Mouse (Mus musculus) CD4-positive naive resting alpha-beta T cell, adult 76 days (primary cell): Measurements from ENCODE around the gene Pmis2. TPM values are rescaled to one million over a fixed set of nuclear protein-coding genes. Genes with fewer than 3 reads are reported as not detected.

ENCODE experiments used
- total RNA-seq: library from RNA; stranded (reverse); gene quantifications from one replicate; pipeline ENCODE4 v1.2.4, GENCODE M21; 2023

The Pmis2 gene
- total RNA-seq, result not detected

GRCm38 (mm10) chr7:30671480-30671879 is at the start of gene Pmis2:
Gene Pmis2 (minus strand): TSS chr7:30671605.

DNA sequence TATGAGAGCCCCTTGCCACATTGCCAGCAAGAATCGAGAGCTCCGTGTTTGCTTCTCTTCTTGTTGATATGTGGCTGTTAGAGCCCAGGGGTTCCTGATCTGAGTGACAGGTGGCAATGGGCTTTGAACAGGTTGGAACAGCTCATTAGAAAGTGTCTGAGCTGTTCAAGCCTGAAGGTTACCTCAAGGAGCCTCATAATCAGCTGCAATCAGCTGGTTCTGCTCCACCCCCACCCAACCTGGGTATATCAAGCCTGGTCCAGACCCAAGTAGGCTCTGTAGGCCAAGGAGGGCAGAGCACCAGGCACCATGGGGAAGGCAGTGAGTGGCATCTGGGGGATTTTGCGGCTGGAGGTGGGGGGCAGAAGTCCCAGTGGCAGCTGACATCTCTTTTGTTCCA is 40.5 kb upstream of the Pmis2 start, which contains the start of gene Atp4a:
Gene Atp4a (plus strand): TSS at position 268 of the 400 bp plus-strand sequence.

GRCm38 (mm10) chr7:30698589-30698988 is 27.2 kb upstream of the Pmis2 start, which contains the start of gene 2200002J24Rik:
Gene 2200002J24Rik (plus strand): TSS chr7:30698926.

GRCm38 (mm10) chr7:30664529-30665200 is 6.7 kb downstream of the Pmis2 start, which contains the start of gene Haus5:
Gene Haus5 (minus strand): TSS chr7:30664994.

DNA sequence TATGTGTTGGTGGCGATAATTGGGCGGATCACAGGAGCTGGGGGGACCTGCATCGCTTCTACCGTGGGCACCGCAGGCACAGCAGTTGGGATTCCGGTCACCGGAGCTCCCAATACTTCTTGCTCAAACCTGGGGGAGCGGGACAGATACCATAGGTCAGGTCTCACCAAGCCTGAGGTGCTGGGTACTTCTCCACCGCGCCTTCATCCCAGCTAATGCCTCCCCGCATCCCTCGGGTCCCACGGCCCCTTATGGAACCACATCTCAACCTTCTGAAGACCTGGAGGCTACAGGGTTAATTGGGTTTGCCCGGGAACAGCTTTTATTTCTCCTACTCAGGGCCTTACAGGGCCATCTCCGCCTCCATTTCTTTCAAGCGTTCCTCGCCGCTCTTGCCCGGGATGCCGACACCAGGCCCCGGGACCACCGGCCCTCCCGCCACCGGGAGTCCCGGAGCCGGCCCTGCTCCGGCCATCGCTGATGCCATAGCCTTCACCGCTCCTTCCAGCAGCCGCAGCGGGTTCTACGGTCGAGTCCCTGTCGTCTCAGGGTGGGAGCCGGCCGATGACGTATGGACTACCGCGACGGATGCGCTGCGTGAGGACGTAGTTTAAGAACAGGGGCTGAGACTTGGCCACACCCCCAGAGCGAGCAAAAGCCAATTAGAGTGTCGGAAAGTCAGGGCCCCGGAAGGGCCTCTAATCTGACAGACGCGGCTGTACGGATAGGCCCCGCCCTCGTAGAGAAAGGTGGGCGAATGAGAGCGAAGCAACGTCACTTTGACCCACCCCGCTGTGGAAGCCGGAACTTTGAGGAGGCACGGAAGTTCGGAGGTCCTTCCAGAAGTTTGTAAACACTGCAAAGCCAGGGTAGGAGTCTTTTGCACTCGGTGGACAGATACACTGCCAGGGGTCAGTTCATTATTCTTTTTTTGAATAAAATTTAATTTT is 21.5 kb downstream of the Pmis2 start, which contains the start of gene Rbm42:
Gene Rbm42 (minus strand): TSS at position 727 of the 950 bp plus-strand sequence.

DNA sequence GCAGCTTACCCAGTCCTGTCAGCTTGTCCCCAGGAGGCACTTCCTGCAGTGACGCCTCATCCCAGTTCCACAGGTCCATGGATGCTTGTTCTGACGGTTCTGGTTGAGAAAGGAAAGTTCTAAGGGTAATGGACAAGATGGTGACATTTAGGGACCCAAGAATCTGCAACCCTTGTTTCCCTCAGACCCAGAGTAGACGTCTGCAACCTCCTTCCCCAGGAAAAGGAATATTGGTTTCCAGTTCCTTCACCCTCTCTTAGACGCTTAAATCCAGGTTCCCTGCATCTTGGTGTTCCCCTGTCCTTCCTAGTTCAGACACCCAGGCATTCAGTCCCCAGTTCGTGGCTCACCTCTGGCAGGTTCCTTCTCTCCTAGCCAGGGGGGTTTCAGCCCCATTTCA is 35.7 kb downstream of the Pmis2 start, which contains the start of gene Etv2:
Gene Etv2 (minus strand): TSS at position 101 of the 400 bp plus-strand sequence.

GRCm38 (mm10) chr7:30625530-30626384 is 45.6 kb downstream of the Pmis2 start, which contains the start of gene Cox6b1:
Gene Cox6b1 (minus strand): TSS chr7:30626151.

Other genes starting within 250 kb of the Pmis2 start
- gene Nfkbid, start 249.9 kb downstream of the Pmis2 start, total RNA-seq, result 83.8 TPM
- 1.3 TPM for gene Aplp1, start 226.1 kb downstream of the Pmis2 start, total RNA-seq
- not detected for gene Kirrel2, start 213.9 kb downstream of the Pmis2 start, total RNA-seq
- 0.29 TPM for gene Nphs1, start 213.3 kb downstream of the Pmis2 start, total RNA-seq
- gene Prodh2, start 178.0 kb downstream of the Pmis2 start, total RNA-seq, result not detected
- gene Arhgap33, start 136.5 kb downstream of the Pmis2 start, total RNA-seq, result 5.4 TPM
- 1.5 TPM for gene Hspb6, start 119.4 kb downstream of the Pmis2 start, total RNA-seq
- gene Proser3, start 119.3 kb downstream of the Pmis2 start, total RNA-seq, result 8.9 TPM
- gene Lin37, start 111.8 kb downstream of the Pmis2 start, total RNA-seq, result 34.1 TPM
- gene U2af1l4, start 108.3 kb downstream of the Pmis2 start, total RNA-seq, result 62.4 TPM
- gene Gm49396, start 108.3 kb downstream of the Pmis2 start, total RNA-seq, result 24.2 TPM
- gene Psenen, start 108.0 kb downstream of the Pmis2 start, total RNA-seq, result 122 TPM
- 36.2 TPM for gene Igflr1, start 106.2 kb downstream of the Pmis2 start, total RNA-seq
- gene Kmt2b, start 82.9 kb downstream of the Pmis2 start, total RNA-seq, result 101 TPM
- not detected for gene Zbtb32, start 72.7 kb downstream of the Pmis2 start, total RNA-seq
- gene Upk1a, start 58.8 kb downstream of the Pmis2 start, total RNA-seq, result not detected
- 159 TPM for gene Cox6b1, start 45.5 kb downstream of the Pmis2 start, total RNA-seq
- gene Etv2, start 35.8 kb downstream of the Pmis2 start, total RNA-seq, result not detected
- gene Rbm42, start 21.3 kb downstream of the Pmis2 start, total RNA-seq, result 95.6 TPM
- 33.8 TPM for gene Haus5, start 6.6 kb downstream of the Pmis2 start, total RNA-seq
- not detected for gene 2200002J24Rik, start 27.3 kb upstream of the Pmis2 start, total RNA-seq
- not detected for gene Atp4a, start 40.6 kb upstream of the Pmis2 start, total RNA-seq
- 29.7 TPM for gene Tmem147, start 57.9 kb upstream of the Pmis2 start, total RNA-seq
- not detected for gene Gapdhs, start 72.1 kb upstream of the Pmis2 start, total RNA-seq
- 6.8 TPM for gene Sbsn, start 79.9 kb upstream of the Pmis2 start, total RNA-seq
- gene Dmkn, start 92.2 kb upstream of the Pmis2 start, total RNA-seq, result not detected
- gene Krtdap, start 116.3 kb upstream of the Pmis2 start, total RNA-seq, result not detected
- gene Ffar2, start 152.2 kb upstream of the Pmis2 start, total RNA-seq, result 1.1 TPM
- not detected for gene Ffar3, start 184.6 kb upstream of the Pmis2 start, total RNA-seq
- gene Ffar1, start 190.0 kb upstream of the Pmis2 start, total RNA-seq, result 1.3 TPM
- gene Cd22, start 208.7 kb upstream of the Pmis2 start, total RNA-seq, result 68.7 TPM
- gene Mag, start 243.3 kb upstream of the Pmis2 start, total RNA-seq, result not detected